Mouse (Mus musculus): Measurements from ENCODE around the gene Cdk11b.

Gene Cdk11b

DNA sequence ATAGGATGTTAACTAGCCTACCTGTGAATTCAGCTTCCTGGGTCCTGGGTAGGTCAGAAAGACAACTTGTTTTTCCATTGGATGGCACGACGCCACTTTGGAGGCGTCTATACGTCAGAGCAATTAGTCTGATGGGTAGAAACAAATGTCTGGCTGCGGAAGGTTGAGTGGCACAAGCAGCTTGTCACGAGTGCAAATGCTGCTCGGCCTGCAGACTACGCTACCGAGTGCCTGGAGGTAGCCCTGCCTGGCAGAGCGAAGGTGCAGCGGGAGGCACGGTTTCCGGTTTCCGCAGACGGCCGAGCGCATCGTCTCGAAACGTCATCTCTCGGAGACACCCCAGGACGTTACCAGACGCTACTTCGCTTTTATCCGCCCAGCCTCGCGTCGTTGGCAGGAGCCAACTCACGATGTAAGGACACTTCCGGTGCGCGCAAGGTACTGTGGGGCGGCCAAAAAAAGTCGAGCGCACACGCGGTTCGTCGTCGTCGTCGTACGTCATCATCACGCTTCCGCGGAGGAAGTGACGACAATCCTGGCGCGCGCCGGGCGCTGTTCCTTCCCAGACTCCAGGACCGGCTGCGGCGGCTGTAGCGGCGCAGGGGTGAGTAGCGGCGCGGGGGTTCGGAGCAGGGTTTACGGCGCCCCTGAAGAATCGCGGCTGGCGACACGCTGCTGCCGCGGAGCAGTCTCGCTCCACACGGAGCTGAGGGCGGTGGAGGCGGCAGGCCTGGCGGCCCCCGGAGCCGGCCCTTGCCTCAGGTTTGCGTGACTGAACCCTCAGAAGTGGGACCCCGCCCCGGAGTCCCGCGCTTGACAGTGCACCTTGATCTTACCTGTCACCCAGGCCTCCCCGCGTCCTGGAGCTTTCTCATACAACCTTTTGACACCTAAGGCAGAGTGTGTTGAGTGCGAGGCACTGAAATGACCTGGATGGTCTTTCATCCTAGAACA lies at the start of gene Cdk11b:
TSS of gene Cdk11b (plus strand) at position 517 of the 954 bp plus-strand sequence.
- peak; percentile 96 for DNase-seq

DNA sequence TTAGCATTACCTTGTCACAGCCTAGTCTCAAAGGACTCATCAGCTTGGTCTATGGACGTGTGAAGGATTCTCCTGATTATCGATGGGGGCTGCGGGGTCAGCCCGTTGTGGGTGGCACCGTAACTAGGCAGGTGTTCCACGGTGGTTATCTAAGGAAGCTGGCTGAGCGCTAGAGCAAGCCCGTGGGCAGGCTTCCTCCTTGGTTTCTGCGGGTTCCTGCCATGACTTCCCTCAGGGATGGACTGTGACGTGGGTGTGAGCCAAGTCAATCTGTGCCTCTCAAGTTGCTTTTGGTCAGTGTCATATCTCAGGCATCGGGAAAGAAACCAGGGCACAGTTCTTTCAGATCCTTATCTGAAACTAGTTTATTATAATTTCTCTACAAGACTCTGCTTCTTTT lies 49.7 kb upstream of the Cdk11b start:
- DNase-seq: no peak

DNA sequence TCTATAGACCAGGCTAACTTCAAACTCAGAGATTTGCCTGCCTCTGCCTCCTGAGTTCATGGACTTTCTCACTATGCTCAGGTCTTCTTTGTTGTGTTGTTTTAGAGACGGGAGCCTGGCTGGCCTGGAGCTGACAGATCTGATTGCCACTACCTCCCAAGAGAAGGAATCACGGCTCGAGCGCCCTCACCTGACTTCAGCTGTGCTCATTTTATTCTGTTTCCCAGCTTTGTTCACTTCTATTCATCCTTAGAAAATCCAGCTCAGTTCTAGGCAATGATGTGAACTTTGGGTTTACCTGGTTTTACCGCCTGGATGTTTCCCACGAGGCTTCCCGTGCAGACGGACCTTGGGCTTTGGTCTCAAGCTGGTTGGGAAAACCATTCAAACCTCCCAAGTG lies 49.1 kb upstream of the Cdk11b start:
- DNase-seq: no peak

DNA sequence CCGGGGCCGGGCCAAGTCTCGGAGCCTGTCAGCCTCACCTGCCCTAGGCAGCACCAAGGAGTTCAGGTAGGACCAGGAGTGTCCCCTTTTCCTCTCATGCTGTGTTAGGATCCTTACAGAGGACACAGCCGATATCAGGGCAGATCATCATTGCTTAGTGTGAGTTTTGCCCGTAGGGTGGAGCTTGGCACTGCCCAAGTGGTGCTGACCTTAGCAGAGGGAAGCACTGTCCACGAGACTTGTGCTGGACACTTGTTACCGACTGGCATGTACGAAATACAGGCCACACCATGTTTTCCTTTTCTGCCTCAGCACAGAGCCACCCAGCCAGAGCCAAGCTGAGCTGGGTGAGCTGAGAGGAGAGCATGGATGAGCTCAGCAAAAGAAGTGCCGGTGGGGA lies 47.5 kb upstream of the Cdk11b start:
- no peak for DNase-seq

DNA sequence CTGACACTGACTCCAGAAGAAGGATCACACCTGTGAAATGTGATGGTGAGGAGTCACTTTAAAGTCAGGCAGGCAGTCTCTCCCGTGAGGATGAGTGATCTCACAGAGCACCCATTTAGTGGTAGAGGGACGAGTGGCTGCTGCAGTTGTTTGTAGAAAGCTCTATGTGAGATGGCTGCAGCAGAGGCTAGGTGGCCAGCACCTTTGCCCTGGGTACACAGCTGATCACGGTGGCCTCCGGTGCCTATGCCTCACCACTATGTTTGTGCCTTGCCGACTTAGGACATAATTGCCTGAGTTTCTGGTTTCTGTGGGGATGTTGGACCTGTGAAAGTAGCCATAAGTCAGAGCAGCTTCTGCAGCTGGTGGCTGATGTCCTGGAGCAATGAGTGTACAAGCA lies 46.9 kb upstream of the Cdk11b start:
- DNase-seq: no peak

DNA sequence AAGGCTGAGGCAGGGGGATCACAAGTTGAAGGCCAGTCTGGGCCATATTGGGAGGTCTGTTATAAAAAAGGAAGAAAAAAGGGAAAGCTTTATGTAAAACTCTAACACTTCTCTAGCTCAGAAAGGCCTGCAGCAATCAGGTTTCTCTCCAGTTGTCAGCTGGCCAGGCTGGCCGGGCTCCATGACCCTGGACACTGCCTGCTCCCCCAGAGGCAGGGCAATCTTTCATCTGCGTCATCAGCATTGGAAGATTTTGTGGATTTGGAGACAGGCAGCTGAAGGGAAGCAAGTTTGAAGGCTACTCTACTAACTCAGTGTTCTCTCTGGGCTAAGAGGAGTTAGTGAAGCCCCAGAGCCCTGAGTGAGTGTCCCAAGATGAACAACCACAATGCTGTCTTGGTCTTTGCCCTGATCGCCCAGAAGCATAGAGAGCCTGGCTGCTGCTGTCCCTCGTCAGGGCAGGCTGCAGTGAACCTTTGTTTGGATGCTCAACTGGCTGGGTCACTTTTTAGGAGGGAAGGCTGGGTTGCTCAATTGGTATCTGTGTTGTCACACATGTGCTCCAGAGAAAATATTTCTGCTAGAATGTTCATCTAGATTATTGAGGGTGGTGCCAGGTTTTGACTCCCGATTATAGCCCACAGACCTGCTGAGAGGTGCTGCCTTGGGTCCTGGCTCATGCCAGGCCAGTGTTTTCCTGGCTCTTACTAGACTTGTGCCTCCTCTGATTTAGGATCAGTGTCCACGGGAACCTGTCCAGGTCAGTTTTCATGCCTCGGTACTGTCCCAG lies 46.1 kb upstream of the Cdk11b start:
- DNase-seq: no peak

DNA sequence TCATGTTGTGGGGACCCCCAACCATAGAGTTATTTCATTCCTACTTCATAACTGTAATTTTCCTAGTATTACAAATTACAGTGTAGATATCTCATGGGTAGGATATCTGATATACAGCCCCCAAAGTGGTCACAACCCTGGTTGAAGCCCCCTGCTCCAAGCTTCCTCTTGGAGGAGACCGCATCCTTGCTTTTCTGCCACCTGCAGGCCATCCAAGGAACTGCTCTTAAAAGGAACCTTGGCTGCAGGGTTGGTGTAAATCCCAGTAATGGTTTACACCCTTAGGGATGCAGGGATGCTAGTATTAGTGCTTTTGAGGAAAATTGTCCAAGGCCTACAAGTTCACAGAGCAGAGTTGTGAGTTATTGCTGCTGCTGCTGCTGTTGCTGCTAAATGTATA lies 44.2 kb upstream of the Cdk11b start:
- DNase-seq: peak; percentile 68

DNA sequence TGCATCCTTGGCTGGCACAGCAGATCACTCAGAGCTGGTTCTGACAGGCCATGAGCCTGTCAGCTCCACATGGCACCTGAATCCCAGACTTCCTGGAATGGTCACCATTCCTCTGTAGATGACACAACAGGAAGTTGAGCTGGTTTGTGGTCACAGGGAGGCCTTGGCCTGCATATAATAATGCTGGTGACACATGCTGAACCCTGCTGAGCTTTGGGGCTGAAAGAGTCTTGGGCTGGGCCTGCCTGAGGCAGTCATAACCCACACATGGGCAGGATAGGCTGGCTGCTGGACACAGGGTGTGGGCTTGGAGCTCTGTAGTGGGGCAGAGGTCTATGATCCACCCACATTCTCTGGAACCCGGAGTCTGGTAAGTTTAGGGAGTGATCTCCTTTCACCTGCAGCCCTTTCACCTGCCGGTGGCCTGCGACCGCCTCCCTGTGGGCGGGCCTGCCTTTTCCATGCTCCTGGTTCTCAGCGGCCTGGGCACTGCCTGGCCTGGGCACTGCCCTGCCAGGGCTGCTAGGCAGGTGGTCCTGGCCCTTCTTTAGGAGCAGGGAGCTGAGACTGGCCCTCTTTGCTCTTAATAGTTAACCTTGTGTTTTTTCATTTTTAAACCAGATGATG lies 42.3 kb upstream of the Cdk11b start:
- no peak for DNase-seq

DNA sequence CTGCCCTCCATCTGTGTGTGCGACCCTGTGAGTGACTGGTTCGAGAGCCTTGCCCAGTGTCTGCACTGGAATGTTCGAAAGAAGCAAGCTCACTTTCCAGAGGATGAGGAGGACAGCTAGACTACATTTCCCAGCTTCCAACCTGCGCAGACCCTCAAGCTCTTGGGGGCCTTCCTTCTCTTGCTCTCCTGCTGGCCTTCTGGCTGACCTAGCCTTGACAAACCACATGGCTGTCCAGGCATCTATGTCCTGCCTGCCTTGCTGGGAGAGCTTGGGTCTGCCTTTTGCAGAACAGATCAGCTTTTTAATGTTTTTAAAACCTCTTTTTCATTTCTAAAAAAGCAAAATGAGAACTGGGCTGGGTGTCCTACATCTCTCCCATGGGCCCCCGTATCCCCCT lies 35.3 kb upstream of the Cdk11b start:
- DNase-seq: no peak

DNA sequence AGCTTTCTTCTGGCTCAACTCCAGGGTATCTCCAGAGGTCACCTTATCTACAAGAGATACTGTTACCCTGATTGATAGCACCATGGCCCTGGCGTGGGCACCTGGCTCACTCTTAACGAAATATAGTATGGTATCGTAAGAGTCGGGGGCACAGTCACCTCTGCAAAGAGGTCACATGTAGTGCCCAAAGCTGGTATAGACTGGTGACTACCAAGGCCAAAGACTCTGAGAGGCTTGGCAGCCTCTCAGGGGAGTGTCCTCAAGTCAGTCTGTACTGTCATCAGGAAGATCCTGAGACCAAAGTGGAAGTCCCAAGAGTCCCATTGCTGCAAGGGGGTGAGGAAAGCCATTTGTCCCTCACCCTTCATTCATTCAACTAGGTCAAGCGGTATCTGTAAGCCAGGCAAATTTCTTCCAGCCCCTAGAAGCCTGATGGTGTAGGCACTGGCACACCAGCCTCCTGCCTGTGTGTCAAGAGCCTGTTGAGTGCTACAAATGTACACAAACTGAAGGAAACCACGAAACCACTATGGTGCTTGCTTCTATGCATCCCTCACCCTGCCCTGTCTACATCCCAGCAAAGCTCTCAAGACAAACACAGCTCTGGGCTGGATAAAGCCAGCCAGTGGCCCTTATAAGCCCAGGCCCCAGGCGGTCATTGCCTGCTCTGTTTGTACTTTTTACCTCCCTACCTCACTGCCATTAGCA lies 33.5 kb upstream of the Cdk11b start:
- no peak for DNase-seq

DNA sequence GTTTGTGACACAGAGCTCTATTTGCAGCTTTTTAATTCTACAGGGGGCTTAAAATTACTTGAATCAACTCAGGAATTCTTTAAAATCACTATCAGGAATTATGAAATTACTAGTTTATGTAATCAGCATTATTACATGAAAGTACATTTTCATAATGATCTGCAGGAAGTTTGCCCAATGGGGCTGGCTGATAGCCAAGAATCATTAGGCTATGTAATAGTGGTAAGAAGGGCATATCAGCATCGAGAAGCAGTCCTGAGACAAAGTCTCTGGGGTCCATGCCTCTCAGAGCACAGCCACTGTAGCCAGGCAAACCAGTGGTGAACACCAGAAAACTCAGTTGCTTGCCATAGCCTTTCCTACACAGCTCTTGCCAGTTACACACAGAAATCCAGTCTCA lies 30.9 kb upstream of the Cdk11b start:
- no peak for DNase-seq

DNA sequence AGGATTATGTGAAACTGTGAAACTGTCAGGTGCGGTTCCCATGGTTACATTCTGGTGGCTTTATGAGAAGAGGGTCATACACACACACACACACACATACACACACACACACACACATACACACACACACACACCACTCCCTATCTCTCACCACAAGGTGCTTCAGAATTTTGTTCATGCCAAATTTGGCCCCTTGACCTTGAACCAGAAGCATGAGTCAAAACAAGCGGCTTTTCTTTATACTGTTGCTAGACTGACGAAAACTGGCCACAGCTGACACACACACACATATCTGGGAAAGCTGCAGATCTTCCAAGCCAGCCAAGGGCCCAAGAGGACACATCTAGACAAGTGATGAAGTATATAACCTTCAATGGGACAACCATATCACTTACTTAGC lies 28.9 kb upstream of the Cdk11b start:
- DNase-seq: no peak

DNA sequence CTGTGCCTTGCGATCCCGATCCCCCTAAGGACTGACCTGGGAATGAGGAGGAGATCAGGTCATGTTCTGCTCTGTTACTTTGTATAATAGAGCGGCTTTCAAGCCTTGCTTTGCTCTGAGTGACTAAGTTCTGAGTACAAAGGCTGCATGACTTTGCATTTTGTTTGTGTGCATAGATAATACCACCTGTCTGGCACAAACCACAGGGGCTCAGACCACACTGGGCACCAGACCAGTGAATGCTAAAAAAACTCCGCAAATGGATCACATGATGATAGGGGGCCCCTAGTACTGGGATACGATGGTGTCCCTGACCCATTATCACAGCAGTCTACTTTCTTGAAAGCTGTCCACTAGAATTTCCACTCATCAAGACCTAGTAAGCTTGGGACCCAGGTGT lies 28.0 kb upstream of the Cdk11b start:
- no peak for DNase-seq

DNA sequence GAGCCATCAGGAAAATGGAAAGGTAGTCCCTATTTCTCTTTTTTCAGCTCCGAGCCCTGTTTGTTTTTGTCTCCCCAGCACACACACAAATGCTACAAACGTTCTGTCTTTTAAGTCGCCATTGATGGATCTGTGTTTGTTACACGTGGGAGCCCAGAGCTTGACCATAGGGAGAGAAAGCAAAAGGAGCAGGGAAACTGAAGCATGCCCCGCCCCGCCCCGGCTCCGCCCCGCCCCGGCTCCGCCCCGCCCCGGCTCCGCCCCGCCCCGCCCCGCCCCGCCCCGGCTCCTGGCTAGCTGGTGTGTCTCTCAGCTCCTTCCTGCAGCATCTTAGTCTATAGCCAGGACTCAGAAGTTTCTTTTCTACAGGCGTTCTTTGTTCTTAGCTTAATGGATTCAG lies 26.1 kb upstream of the Cdk11b start:
- DNase-seq: no peak

DNA sequence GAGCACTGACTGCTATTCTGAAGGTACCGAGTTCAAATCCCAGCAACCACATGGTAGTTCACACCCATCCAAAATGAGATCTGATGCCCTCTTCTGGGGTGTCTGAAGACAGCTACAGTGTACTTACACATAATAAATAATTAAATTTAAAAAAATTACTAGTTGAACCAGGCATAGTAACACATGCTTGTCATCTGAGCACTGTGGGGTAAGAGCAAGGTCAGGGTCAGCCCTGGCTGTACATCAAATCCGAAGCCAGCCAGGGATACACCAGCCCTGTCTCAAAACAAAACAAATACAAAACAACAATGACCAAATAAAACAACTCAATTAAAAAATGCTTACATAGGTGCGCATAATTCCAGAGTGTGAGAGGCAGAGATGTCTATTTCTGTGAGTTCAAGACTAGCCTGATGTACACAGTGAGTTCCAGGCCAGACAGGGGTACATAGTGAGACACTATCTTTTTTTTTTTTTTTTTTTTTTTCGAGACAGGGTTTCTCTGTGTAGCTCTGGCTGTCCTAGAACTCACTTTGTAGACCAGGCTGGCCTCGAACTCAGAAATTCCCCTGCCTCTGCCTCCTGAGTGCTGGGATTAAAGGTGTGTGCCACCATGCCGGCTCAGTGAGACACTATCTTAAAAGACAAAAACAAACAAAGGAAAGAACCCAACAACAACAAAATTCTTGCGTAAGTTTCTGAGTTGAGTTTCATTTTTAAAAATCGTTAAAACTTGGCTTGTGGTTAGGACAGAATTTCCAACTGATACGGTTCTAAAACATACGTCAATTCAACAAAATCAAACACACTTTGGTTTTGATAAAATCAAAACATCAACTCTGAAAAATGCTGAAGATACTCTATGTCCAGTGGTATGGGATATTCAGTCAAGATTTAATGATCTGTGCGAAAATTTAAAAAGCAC lies 24.5 kb upstream of the Cdk11b start:
- DNase-seq: no peak

DNA sequence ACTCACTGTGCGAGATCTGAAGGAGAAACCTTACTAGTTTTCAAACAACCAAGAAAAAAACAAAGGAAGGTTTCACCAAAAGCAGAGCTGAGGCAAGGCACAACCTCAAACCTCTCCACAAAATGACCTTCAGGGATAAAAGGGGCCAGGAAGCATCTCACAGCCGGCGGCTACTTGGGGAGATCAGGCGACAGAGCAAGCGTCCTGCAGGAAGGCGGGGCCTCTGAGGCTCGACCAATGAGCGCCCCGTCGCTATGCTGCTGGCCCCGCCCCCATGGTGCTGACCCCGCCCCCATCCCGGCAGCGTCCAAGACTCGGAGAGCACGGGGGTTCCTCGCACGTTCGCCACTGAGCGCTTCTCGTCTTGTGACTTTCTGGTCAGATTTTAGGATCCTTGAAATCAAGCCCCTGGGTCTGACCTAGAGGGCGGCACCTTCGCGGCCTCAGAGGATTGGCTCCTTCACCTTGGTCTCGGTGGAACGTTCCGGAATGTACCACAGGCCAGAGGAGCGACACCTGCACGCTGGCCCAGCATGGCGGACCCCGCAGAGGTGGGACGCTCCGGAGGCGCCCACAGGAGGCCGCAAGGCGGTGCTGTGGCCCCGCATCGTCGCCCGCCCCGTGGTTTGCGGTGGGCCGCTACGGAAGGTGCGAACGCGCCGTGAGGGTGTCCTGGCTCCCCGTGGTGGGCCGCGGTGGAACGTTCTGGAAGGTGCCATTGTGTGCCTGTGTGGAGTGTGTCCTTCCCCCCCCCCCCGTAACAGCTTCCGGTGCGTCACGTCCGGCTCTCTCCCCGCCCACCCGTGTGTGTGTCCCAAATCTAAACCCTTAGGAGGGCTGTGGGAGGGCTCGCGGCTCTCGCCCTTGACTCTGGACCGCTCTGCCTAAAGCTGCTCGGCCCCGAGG lies 23.3 kb upstream of the Cdk11b start, which contains the start of gene Slc35e2:
TSS of gene Slc35e2 (plus strand) at position 326 of the 906 bp plus-strand sequence.
- peak; percentile 94 for DNase-seq

DNA sequence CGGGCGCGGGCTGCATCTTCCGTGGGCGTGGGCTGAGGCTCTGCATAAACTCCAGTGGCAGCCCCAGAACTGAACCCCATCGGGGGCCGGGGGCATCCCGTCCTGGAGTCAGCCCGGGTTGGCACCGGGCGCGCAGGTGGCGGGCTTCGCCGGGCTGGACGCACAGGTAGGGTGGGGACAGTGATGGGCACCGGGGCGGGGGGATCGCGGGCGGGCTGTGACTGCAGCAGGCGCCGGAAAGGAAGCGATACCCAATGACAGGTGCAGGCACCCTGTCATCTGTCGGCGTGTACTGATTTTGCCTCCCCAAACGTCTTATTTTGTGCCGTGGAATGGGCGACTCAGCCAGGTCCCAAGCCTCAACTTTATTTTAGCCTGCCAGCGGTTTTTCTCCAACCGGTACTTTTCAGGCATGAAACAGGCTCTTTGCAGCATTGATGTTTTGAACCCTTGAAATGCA lies 22.6 kb upstream of the Cdk11b start:
- no peak for DNase-seq

DNA sequence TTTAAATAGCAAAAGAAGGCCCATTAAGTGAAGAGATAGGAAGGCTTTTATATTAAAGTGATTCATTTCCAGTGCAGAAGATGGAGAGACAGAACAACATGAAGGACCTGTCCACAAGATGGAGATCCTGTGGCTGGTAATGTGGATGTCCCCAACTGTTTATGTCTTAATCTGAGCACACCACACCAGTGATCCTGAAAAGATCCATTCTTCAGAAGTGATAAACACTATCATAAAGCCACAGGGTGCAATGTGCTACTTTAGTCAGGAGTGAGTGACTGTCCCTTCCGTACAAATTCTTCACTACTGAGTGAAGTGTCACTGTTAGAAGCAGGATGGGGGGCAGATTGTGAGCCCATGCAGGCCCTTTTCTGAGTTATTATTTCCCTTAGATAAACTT lies 21.9 kb upstream of the Cdk11b start:
- no peak for DNase-seq

DNA sequence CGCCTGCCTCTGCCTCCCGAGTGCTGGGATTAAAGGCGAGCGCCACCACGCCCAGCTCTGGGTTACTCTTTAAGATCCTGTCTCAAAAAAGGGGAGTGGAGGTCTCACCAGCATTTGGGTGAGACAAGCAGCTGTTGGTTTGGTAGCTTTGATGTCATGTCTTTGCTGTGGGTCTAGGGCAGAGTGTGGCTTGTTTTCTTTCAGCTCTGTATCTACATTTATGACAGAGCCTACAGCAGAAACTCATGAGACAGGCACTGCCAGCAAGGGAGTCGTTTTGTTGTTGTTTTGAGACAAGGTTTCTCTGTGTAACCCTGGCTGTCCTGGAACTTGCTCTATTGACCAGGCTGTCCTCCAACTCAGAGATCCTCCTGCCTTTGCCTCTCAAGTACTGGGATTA lies 20.9 kb upstream of the Cdk11b start:
- DNase-seq: no peak

DNA sequence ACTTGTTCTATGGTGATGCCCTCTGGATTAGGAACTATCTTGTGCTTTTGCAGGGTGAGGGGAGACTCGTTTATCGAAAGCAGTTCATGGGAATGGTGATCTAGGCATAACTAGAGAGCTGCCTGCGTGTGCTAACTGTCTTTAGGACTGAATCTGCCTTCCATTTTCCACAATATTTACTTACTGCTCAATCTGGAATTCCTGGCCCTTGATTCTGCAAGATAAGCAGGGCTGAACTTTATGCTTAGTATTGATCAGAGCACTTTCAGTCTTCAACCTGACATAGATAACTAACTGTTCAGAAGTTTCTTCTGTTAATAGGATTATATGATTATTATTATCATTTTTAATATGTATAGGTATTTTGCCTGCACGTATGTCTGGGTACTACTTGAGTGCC lies 19.5 kb upstream of the Cdk11b start:
- DNase-seq: no peak

DNA sequence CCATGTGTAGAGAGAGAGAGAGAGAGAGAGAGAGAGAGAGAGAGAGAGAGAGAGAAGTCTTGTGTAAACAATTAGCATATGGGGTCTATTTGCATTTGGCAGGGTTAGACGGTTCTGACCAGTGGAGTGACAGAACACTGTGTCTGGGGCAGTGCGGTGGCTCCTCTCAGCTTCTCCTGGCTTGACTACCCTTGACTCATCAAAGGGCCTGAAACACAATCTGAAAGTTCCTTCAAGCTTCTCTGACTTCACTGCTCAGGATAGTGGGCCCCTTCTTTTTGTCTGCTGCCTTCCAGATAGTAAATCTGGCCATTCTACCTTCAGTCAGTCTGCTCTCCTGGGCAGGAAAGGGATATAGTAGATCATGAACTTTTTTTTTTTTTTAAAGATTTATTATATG lies 17.8 kb upstream of the Cdk11b start:
- no peak for DNase-seq
